Mouse (Mus musculus) liver, embryonic 14.5 days (tissue): ENCODE results near the gene Ssr2. TPM values are rescaled to one million over a fixed set of nuclear protein-coding genes. Genes with fewer than 3 reads are reported as not detected.
"Not testable (repeated sequence)": the region's sequence is repeated elsewhere in the genome, so short reads cannot be mapped to it uniquely, and the experiment has no call there.

ENCODE experiments used
- ATAC-seq: fragments of 200-750 bp; cut with Nextera tagmentation; 2 replicates; pipeline ENCODE4 v1.8.0; 2017; ENCODE audit warnings: moderate number of reproducible peaks, mild to moderate bottlenecking, moderate library complexity; ENCODE audit not compliant: insufficient read depth
- DNase-seq, 3 experiments: peaks; one replicate each; pipeline ENCODE4 v3.0.0-alpha.2; 2012 to 2013; ENCODE audit warnings: low read depth in 3 of 3, low spot score in 3 of 3
- H3K27ac ChIP-seq: fragments of 300-500 bp; sonication (generic); 2 replicates; pipeline ENCODE4 v1.5.1; 2014; ENCODE audit warnings: moderate library complexity, mild to moderate bottlenecking, control low read depth, inconsistent platforms
- H3K27me3 ChIP-seq: fragments of 300-500 bp; sonication (generic); 2 replicates; pipeline ENCODE4 v1.6.1; 2014; ENCODE audit warnings: mild to moderate bottlenecking, low read length, moderate library complexity; ENCODE audit not compliant: control insufficient read depth, insufficient read depth
- H3K36me3 ChIP-seq: fragments of 300-500 bp; sonication (generic); replicated peaks from 2 replicates; pipeline ENCODE4 v1.6.1; 2014; ENCODE audit warnings: low read depth; ENCODE audit not compliant: control insufficient read depth, insufficient read depth
- H3K4me1 ChIP-seq, 2 experiments: fragments of 200-500 bp in 1 of 2; fragments of 300-500 bp in 1 of 2; sonication (generic) in 1 of 2; replicated peaks; 2 replicates each; pipeline ENCODE4 v1.6.1; 2012 to 2014; ENCODE audit warnings: antibody characterized with exemption in 1 of 2, inconsistent platforms in 1 of 2, low read length in 1 of 2; ENCODE audit not compliant: control insufficient read depth in 2 of 2, insufficient read depth in 2 of 2
- H3K4me2 ChIP-seq: fragments of 300-500 bp; sonication (generic); 2 replicates; pipeline ENCODE4 v1.6.1; 2014; ENCODE audit warnings: low read depth, mild to moderate bottlenecking, control low read depth, moderate library complexity
- H3K4me3 ChIP-seq, 2 experiments: fragments of 200-500 bp in 1 of 2; fragments of 300-500 bp in 1 of 2; sonication (generic) in 1 of 2; 2 replicates each; pipeline ENCODE4 v1.5.1; 2012 to 2014; ENCODE audit warnings: low read depth in 2 of 2, low read length in 2 of 2, mild to moderate bottlenecking in 2 of 2, control low read depth in 1 of 2, inconsistent platforms in 1 of 2, moderate library complexity in 1 of 2; ENCODE audit not compliant: insufficient read depth in 1 of 2
- H3K9ac ChIP-seq: fragments of 300-500 bp; sonication (generic); replicated peaks from 2 replicates; pipeline ENCODE4 v1.6.1; 2014; ENCODE audit warnings: mild to moderate bottlenecking, control low read depth, moderate library complexity
- H3K9me3 ChIP-seq: fragments of 300-500 bp; sonication (generic); 2 replicates; pipeline ENCODE4 v1.6.1; 2016; ENCODE audit warnings: low read length, mixed read lengths; ENCODE audit not compliant: control insufficient read depth
- CTCF ChIP-seq: IDR thresholded peaks from 2 replicates; pipeline ENCODE4 v1.5.1; 2016; ENCODE audit warnings: antibody characterized with exemption, low read depth, control low read depth
- EP300 ChIP-seq: IDR thresholded peaks from 2 replicates; pipeline ENCODE4 v1.6.1; 2016; ENCODE audit warnings: antibody characterized with exemption, low read depth
- WGBS: fragments of 180-500 bp; shearing (Covaris S2); extraction: QIAGEN DNeasy Blood & Tissue Kit; methylation state at CpG from one replicate; pipeline ENCODE4 v1.1.7; 2014; ENCODE audit not compliant: insufficient replicate concordance; 5-methylcytosine and 5-hydroxymethylcytosine counted together
- polyA plus RNA-seq, 2 experiments: library from polyadenylated mRNA; depleted of rRNA in 1 of 2; stranded (reverse) in 1 of 2; unstranded in 1 of 2; fragments of >200 nt; fragmentation: Nextera tagmentation in 1 of 2; extraction: Ambion mirVana in 1 of 2; gene quantifications; 2 replicates each; pipeline versions ENCODE4 v1.2.1 to v1.2.3; 2012 to 2014

The Ssr2 gene
- polyA plus RNA-seq, 2 experiments, result 165 to 173 TPM

- Histone ChIP-seq H3K36me3 (peaks cover 7% of the 10 kb centered on the region), H3K27me3 (no peaks in the 10 kb centered on the region), H3K4me2 (no peak overlapping the region), H3K27ac (no peak overlapping the region), H3K9me3 (no peaks in the 10 kb centered on the region), H3K4me3 (no peak overlapping the region), H3K9ac (no peak overlapping the region), H3K4me1 (peaks cover 0 to 4% of the 10 kb centered on the region in 2 experiments; a peak in 1 of 4 replicates)
- 74% methylated on average over 2 of the region's 2 CpGs for WGBS
- no peak for TF ChIP-seq CTCF
- TF ChIP-seq EP300, result no peak
- ATAC-seq (no peak), DNase-seq (no peak)
These were observed 2.8 kb upstream of the Ssr2 start for GRCm38 (mm10) chr3:88572835-88573234.

- DNase-seq, result no peak
- 62% methylated on average over 2 of the region's 2 CpGs for WGBS
These were observed 1.9 kb upstream of the Ssr2 start for GRCm38 (mm10) chr3:88573810-88574209.

GRCm38 (mm10) chr3:88577846-88578245 is 2.2 kb downstream of the Ssr2 start:
- not testable (repeated sequence) for H3K27ac ChIP-seq, H3K27me3 ChIP-seq, ATAC-seq, H3K36me3 ChIP-seq, H3K4me3 ChIP-seq, DNase-seq, H3K4me2 ChIP-seq, H3K9ac ChIP-seq, H3K9me3 ChIP-seq
- H3K4me1 ChIP-seq, result peaks cover 8 to 13% of the 10 kb centered on the region in 2 experiments; a peak in 3 of 4 replicates
- WGBS, result 73% methylated on average over 5 of the region's 5 CpGs

More at GRCm38 (mm10) chr3:88573810-88574209, 1.9 kb upstream of the Ssr2 start:
- TF ChIP-seq EP300 (no peak), CTCF (no peak)
- Histone ChIP-seq H3K4me3 (no peak overlapping the region), H3K9me3 (no peaks in the 10 kb centered on the region), H3K27me3 (no peaks in the 10 kb centered on the region), H3K36me3 (no peaks in the 10 kb centered on the region), H3K9ac (no peak overlapping the region), H3K4me1 (peaks cover 3 to 7% of the 10 kb centered on the region in 2 experiments; a peak in 3 of 4 replicates), H3K4me2 (no peak overlapping the region), H3K27ac (no peak overlapping the region)
- ATAC-seq, result no peak

- Histone ChIP-seq H3K9ac (peak overlapping the region; percentile 95; the same call in 1 of the 2 replicates), H3K27ac (no peak overlapping the region), H3K27me3 (no peaks in the 10 kb centered on the region), H3K4me1 (peaks cover 8 to 13% of the 10 kb centered on the region in 2 experiments; a peak in 3 of 4 replicates), H3K9me3 (no peaks in the 10 kb centered on the region), H3K4me2 (peak overlapping the region; percentile 86), H3K4me3 (peak overlapping the region; percentile 90 to 97; a peak in 3 of 4 replicates), H3K36me3 (peaks cover 11% of the 10 kb centered on the region)
- DNase-seq (no peak), ATAC-seq (peak; percentile 9; the same call in 1 of the 2 replicates)
- no peak for TF ChIP-seq CTCF
- TF ChIP-seq EP300, result no peak
- 35% methylated on average over 8 of the region's 8 CpGs for WGBS
These were observed 3.1 kb downstream of the Ssr2 start for GRCm38 (mm10) chr3:88578498-88579424.

- ATAC-seq (peak; percentile 83), DNase-seq (peak; percentile 76 to 77 (median 76))
- peaks cover 8 to 13% of the 10 kb centered on the region in 2 experiments; a peak in 3 of 4 replicates for H3K4me1 ChIP-seq
- TF ChIP-seq CTCF (no peak), EP300 (no peak)
- no peaks in the 10 kb centered on the region for H3K27me3 ChIP-seq
- H3K4me3 ChIP-seq, result peak overlapping the region; percentile 90 to 97
- H3K4me2 ChIP-seq, result peak overlapping the region; percentile 86
- peak overlapping the region; percentile 95 for H3K9ac ChIP-seq
- H3K36me3 ChIP-seq, result peaks cover 11% of the 10 kb centered on the region
- H3K9me3 ChIP-seq, result no peaks in the 10 kb centered on the region
- under 1% methylated on average over 34 of the region's 34 CpGs for WGBS
- H3K27ac ChIP-seq, result peak overlapping the region; percentile 65
These were observed 3.9 kb downstream of the Ssr2 start for GRCm38 (mm10) chr3:88579454-88580117.
